Mouse (Mus musculus) neural tube, postnatal 0 days (tissue): ENCODE data around the gene Inafm2. TPM values are rescaled to one million over a fixed set of nuclear protein-coding genes. Genes with fewer than 3 reads are reported as not detected.

ENCODE experiments used
- polyA plus RNA-seq: library from polyadenylated mRNA; unstranded; fragments of >200 nt; fragmentation: Nextera tagmentation; extraction: Ambion mirVana; gene quantifications from 2 replicates; pipeline ENCODE4 v1.2.1, GENCODE M21; 2015

Gene Inafm2
- 19.2 and 20.5 TPM in 2 replicates for polyA plus RNA-seq

DNA sequence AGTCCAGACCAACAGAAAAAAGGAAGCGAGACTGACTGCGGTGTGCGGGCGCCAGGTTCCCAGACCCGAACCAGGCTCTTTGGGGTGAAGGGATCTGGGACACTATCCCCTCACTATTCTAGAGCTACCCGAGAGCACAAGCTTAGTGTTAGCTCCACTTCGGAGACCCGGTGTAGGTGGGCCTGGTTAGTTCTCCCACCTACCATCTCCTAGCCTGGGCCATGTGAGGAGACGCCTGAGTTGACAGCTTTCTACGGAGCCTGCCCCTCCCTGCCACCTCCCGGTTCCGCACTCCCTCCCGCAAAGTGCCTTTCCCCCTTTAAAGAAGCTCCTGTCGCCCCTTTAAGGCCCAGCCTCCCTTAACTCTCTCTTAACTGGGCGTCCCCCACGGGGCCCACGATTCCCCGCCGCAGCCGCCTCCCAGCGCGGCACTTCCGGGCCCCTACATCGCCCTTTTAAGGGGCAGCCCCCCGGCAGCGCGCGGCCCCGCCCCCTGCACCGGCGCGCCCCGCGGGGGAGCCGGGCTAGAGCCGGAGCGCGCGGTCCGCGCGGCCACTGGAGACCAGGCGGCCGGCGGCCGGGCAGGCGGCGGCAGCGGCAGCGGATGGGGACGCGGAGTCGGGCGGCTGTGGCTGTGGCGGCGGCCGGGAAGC, at the start of gene Inafm2:
Gene Inafm2 (plus strand): TSS at position 527 of the 653 bp plus-strand sequence.

DNA sequence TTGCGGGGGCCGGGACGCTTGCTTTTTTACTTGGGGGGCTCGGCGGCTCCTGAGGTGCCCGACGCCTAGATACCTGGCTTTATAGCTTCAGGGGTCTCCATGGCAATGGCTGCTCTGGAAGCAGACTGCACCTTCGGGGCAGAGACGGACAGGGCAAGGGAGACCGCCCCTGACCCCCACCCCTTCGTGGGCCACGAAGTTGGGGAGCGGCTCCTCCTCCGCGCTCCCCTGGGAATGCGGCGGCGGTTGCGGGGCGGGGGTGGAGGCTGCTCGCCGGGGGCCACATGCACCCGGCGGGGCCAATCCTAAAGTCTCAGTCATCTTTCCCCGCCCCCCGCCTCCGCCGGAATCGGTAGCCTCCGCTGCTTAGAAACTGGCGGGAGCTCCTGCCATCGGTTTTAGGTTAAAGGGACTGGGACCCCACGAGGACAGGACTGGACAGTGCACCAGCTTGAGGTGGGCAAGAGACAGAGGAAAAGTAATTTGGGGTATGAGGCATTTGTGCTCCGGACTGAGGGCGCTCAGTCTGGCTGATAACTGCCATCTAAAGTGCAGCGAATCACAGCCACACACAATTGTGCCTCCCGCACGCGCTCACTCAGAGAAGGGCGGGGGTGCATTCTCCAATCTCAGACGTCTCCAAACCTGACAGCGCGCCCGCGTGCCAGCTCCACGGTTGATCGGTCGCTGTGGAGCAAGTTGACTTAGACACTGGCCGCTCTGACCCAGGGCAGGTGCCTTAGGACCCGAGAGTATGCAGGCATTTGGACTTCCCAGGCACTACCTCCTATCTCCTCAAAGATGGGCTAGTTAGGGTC, 41.4 kb upstream of the Inafm2 start, which contains the start of gene Ankrd63:
Gene Ankrd63 (minus strand): TSS at position 51 of the 818 bp plus-strand sequence.

DNA sequence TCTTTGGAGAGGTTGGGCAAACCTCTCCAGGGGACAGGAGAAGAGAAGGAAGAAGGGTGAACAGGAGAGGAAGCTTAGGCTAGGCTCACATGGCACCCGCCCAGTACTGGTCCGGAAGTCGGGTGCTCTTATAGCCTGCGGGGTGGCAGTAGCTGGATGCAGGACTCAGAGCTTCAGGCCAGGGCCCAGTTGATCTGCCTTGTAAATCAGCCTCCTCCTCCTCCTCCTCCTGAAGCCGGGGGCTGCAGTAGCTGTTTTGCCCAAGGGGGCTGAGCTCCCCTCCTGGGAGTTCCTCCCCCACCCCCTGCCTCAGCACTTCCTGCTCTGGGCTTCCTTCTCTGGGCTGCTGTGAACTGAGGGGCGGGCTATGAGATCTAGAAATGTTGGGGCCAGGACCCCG, 17.2 kb upstream of the Inafm2 start, which contains the start of gene Plcb2:
Gene Plcb2 (minus strand): TSS at position 102 of the 400 bp plus-strand sequence.

GRCm38 (mm10) chr2:118761906-118762783, 16.6 kb downstream of the Inafm2 start, which contains the start of gene Ccdc9b:
TSS of gene Ccdc9b (minus strand) at chr2:118762661.

GRCm38 (mm10) chr2:118772158-118772874, 26.8 kb downstream of the Inafm2 start, which contains the start of gene Phgr1:
TSS of gene Phgr1 (plus strand) at chr2:118772769.

GRCm38 (mm10) chr2:118779504-118780480, 34.2 kb downstream of the Inafm2 start, which contains the start of gene Disp2:
TSS of gene Disp2 (plus strand) at chr2:118779719.

Other genes starting within 250 kb of the Inafm2 start
- 1.0 and 1.4 TPM in 2 replicates for gene Bmf, start 196.1 kb upstream of the Inafm2 start, polyA plus RNA-seq
- 3.6 and 4.9 TPM in 2 replicates for gene Bub1b, start 147.5 kb upstream of the Inafm2 start, polyA plus RNA-seq
- 42.7 and 53.9 TPM in 2 replicates for gene Pak6, start 82.5 kb upstream of the Inafm2 start, polyA plus RNA-seq
- gene Ankrd63, start 41.8 kb upstream of the Inafm2 start, polyA plus RNA-seq: not detected in 2 replicates
- gene Plcb2, start 17.3 kb upstream of the Inafm2 start, polyA plus RNA-seq: 0.79 and 0.81 TPM in 2 replicates
- 0.88 and 0.92 TPM in 2 replicates for gene Ccdc9b, start 16.9 kb downstream of the Inafm2 start, polyA plus RNA-seq
- gene Phgr1, start 27.0 kb downstream of the Inafm2 start, polyA plus RNA-seq: not detected in 2 replicates
- gene Disp2, start 34.0 kb downstream of the Inafm2 start, polyA plus RNA-seq: 83.1 and 84.1 TPM in 2 replicates
- gene Knstrn, start 68.2 kb downstream of the Inafm2 start, polyA plus RNA-seq: 7.9 and 9.6 TPM in 2 replicates
- gene Ivd, start 116.2 kb downstream of the Inafm2 start, polyA plus RNA-seq: 63.3 and 69.3 TPM in 2 replicates
- 6.7 and 6.8 TPM in 2 replicates for gene Bahd1, start 154.6 kb downstream of the Inafm2 start, polyA plus RNA-seq
- gene Chst14, start 180.7 kb downstream of the Inafm2 start, polyA plus RNA-seq: 5.2 and 6.4 TPM in 2 replicates